Mouse (Mus musculus) right cerebral cortex, postnatal 36 days (tissue): ENCODE measurements around the gene Hist1h3g.

Experiments
- DNase-seq, 2 experiments: peaks; one replicate each; pipeline ENCODE4 v3.0.0; 2022; ENCODE audit warnings: low spot score in 2 of 2, mixed read lengths in 1 of 2

The Hist1h3g gene

GRCm38 (mm10) chr13:23576906-23577639, 41.9 kb downstream of the Hist1h3g start:
- no peak for DNase-seq

GRCm38 (mm10) chr13:23577835-23578234, 42.6 kb downstream of the Hist1h3g start:
- no peak for DNase-seq

GRCm38 (mm10) chr13:23581408-23582218, 46.4 kb downstream of the Hist1h3g start, which contains the start of gene Hist1h4d:
Gene Hist1h4d (plus strand): TSS chr13:23581598.
- DNase-seq: peak; percentile 94 to 97

- DNase-seq: no peak
These were observed 47.2 kb downstream of the Hist1h3g start for GRCm38 (mm10) chr13:23582219-23583056.

DNA sequence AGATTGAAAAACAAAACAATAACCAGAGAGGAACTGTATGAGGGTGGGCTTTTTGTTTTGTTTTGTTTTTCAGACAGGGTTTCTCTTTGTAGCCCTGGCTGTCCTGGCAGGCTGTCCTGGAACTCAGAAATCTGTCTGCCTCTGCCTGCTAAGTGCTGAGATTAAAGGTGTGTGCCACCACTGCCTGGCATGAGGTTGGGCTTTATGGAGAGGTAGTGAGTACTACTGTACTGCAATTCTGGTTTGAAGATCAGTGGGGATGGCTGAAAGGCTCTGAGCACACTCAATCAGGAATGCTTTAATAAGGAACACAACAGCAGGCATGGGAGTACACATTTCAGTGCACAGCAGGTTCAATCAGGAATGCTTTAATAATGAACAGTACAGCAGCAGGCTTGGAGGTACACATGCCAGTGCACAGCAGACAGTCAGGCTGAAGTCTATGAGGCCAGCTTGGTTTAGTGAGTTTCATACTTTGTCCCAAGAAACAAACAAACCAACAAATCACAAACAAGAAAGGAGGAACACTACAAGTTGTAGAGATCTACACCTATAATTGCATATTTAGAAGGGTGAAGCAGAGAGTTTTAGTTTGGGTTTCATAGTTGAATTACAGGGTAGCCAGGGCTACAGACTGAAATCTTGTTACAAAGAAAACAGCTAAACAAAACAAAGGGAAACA, 48.3 kb downstream of the Hist1h3g start:
- no peak for DNase-seq

- DNase-seq: no peak
These were observed 49.1 kb downstream of the Hist1h3g start for GRCm38 (mm10) chr13:23584331-23584730.

DNA sequence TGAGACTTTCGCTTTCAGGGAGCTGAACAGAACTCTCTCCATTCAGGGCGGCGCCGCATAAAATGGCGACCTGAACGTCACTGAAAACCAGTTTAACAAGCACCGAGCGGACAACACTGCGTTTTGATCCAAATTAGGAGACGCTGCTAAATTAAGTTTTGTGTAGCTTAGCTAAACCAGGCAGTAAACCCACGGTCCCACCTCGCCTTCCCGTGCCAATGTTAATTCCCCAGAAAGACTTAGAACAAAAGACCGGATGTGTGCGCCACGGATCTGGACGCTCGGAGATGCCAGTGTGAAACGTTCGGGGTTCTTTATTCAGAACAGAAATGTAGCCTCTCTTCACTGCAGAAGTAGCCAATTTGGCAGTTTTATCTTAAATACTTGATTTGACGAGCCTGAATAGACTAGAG, 49.8 kb downstream of the Hist1h3g start:
- peak; percentile 48 to 76 for DNase-seq
